Mouse (Mus musculus): ENCODE results near the gene Hoxa11. TPM values are rescaled to one million over a fixed set of nuclear protein-coding genes. Genes with fewer than 3 reads are reported as not detected.

Hoxa11 gene
- polyA plus RNA-seq, 2 experiments, result 31.1 to 32.6 TPM

- Histone ChIP-seq H3K9ac (ENCODE audit: low read depth, low read length, severe bottlenecking) (no peak overlapping the region), H3K4me1 (ENCODE audit: control insufficient read depth, insufficient read depth, low read length) (peaks cover 46% of the 10 kb centered on the region), H3K9me3 (ENCODE audit: control insufficient read depth, low read length) (no peaks in the 10 kb centered on the region), H3K27ac (replicated peaks; ENCODE audit: low read depth, low read length) (no peak overlapping the region), H3K4me3 (replicated peaks; ENCODE audit: low read length) (no peak overlapping the region), H3K4me2 (replicated peaks; ENCODE audit: low read depth, low read length, severe bottlenecking) (no peak overlapping the region), H3K27me3 (ENCODE audit: control insufficient read depth, insufficient read depth, low read length) (peaks cover 29% of the 10 kb centered on the region), H3K36me3 (ENCODE audit: control insufficient read depth, insufficient read depth, low read length) (no peaks in the 10 kb centered on the region)
- 34% methylated on average over 5 of the region's 5 CpGs for WGBS
- TF ChIP-seq POLR2A (IDR thresholded peaks at IDR 0.05; ENCODE audit: borderline replicate concordance, extremely low read depth, insufficient read depth, insufficient read length), result no peak
- no peak for ATAC-seq (ENCODE audit: low FRiP score, low read depth)
- no peak for DNase-seq (ENCODE audit: low spot score)
These were observed 31.3 kb downstream of the Hoxa11 start for GRCm38 (mm10) chr6:52214271-52214670.

- ATAC-seq (ENCODE audit: low FRiP score, low read depth) (peak; percentile 68), DNase-seq (ENCODE audit: low spot score) (peak; percentile 86)
These were observed 32.3 kb downstream of the Hoxa11 start, which contains the start of the genes Hoxa3 and Gm28308 for GRCm38 (mm10) chr6:52213119-52213986. Gene Hoxa3 (minus strand): TSS chr6:52213336. Gene Gm28308 (minus strand): TSS chr6:52213339.

GRCm38 (mm10) chr6:52212556-52213118, 33.0 kb downstream of the Hoxa11 start:
- ATAC-seq (ENCODE audit: low FRiP score, low read depth) (no peak), DNase-seq (ENCODE audit: low spot score) (peak; percentile 4)
- H3K9me3 ChIP-seq (ENCODE audit: control insufficient read depth, low read length), result no peaks in the 10 kb centered on the region
- no peaks in the 10 kb centered on the region for H3K36me3 ChIP-seq (ENCODE audit: control insufficient read depth, insufficient read depth, low read length)
- peaks cover 29% of the 10 kb centered on the region for H3K27me3 ChIP-seq (ENCODE audit: control insufficient read depth, insufficient read depth, low read length)
- peak overlapping the region; percentile 84 for H3K9ac ChIP-seq (ENCODE audit: low read depth, low read length, severe bottlenecking)
- TF ChIP-seq POLR2A (IDR thresholded peaks at IDR 0.05; ENCODE audit: borderline replicate concordance, extremely low read depth, insufficient read depth, insufficient read length), result 0 out of 2 replicates have a peak, but pooled peaks have one; percentile 17
- peak overlapping the region; percentile 91 for H3K27ac ChIP-seq (replicated peaks; ENCODE audit: low read depth, low read length)
- peak overlapping the region; percentile 65 for H3K4me3 ChIP-seq (replicated peaks; ENCODE audit: low read length)
- H3K4me1 ChIP-seq (ENCODE audit: control insufficient read depth, insufficient read depth, low read length), result peaks cover 47% of the 10 kb centered on the region
- WGBS, result 0% methylated on average over 22 of the region's 22 CpGs
- peak overlapping the region; percentile 75 for H3K4me2 ChIP-seq (replicated peaks; ENCODE audit: low read depth, low read length, severe bottlenecking)

More at GRCm38 (mm10) chr6:52213119-52213986, 32.3 kb downstream of the Hoxa11 start, which contains the start of the genes Hoxa3 and Gm28308:
- peak within 1 kb of the TSS; percentile 84 for H3K9ac ChIP-seq (ENCODE audit: low read depth, low read length, severe bottlenecking)
- no peaks in the 10 kb centered on the region for H3K9me3 ChIP-seq (ENCODE audit: control insufficient read depth, low read length)
- H3K27ac ChIP-seq (replicated peaks; ENCODE audit: low read depth, low read length), result peak within 1 kb of the TSS; percentile 91
- no peaks in the 10 kb centered on the region for H3K36me3 ChIP-seq (ENCODE audit: control insufficient read depth, insufficient read depth, low read length)
- peak within 1 kb of the TSS; percentile 65 for H3K4me3 ChIP-seq (replicated peaks; ENCODE audit: low read length)
- peaks cover 29% of the 10 kb centered on the region for H3K27me3 ChIP-seq (ENCODE audit: control insufficient read depth, insufficient read depth, low read length)
- peak; percentile 92; the same call in 1 of the 2 replicates for TF ChIP-seq POLR2A (IDR thresholded peaks at IDR 0.05; ENCODE audit: borderline replicate concordance, extremely low read depth, insufficient read depth, insufficient read length)
- 2% methylated on average over 38 of the region's 38 CpGs for WGBS
- H3K4me2 ChIP-seq (replicated peaks; ENCODE audit: low read depth, low read length, severe bottlenecking), result peak within 1 kb of the TSS; percentile 75
- peaks cover 50% of the 10 kb centered on the region for H3K4me1 ChIP-seq (ENCODE audit: control insufficient read depth, insufficient read depth, low read length)

GRCm38 (mm10) chr6:52211961-52212360, 33.6 kb downstream of the Hoxa11 start:
- peaks cover 45% of the 10 kb centered on the region for H3K4me1 ChIP-seq (ENCODE audit: control insufficient read depth, insufficient read depth, low read length)
- TF ChIP-seq POLR2A (IDR thresholded peaks at IDR 0.05; ENCODE audit: borderline replicate concordance, extremely low read depth, insufficient read depth, insufficient read length), result 0 out of 2 replicates have a peak, but pooled peaks have one; percentile 1
- peak overlapping the region; percentile 91 for H3K27ac ChIP-seq (replicated peaks; ENCODE audit: low read depth, low read length)
- peaks cover 35% of the 10 kb centered on the region for H3K27me3 ChIP-seq (ENCODE audit: control insufficient read depth, insufficient read depth, low read length)
- peak overlapping the region; percentile 65 for H3K4me3 ChIP-seq (replicated peaks; ENCODE audit: low read length)
- H3K9me3 ChIP-seq (ENCODE audit: control insufficient read depth, low read length), result no peaks in the 10 kb centered on the region
- peak overlapping the region; percentile 84 for H3K9ac ChIP-seq (ENCODE audit: low read depth, low read length, severe bottlenecking)
- no peaks in the 10 kb centered on the region for H3K36me3 ChIP-seq (ENCODE audit: control insufficient read depth, insufficient read depth, low read length)
- ATAC-seq (ENCODE audit: low FRiP score, low read depth) (no peak), DNase-seq (ENCODE audit: low spot score) (no peak)
- 0% methylated on average over 13 of the region's 13 CpGs for WGBS
- H3K4me2 ChIP-seq (replicated peaks; ENCODE audit: low read depth, low read length, severe bottlenecking), result peak overlapping the region; percentile 75

Data from limb, embryonic 14.5 days (tissue).